Mouse (Mus musculus) heart, embryonic 12.5 days (tissue): ENCODE results near the gene Scml4. TPM values are rescaled to one million over a fixed set of nuclear protein-coding genes. Genes with fewer than 3 reads are reported as not detected.

Source experiments
- ATAC-seq: fragments of 200-750 bp; cut with Nextera tagmentation; 2 replicates; pipeline ENCODE4 v1.8.0; 2017; ENCODE audit warnings: moderate TSS enrichment, moderate library complexity; ENCODE audit not compliant: insufficient number of reproducible peaks, low FRiP score
- H3K27ac ChIP-seq: fragments of 300-500 bp; sonication (generic); 2 replicates; pipeline ENCODE4 v1.5.1; 2016; ENCODE audit warnings: mild to moderate bottlenecking, moderate library complexity; ENCODE audit not compliant: poor library complexity, severe bottlenecking
- H3K27me3 ChIP-seq: fragments of 300-500 bp; sonication (generic); replicated peaks from 2 replicates; pipeline ENCODE4 v1.6.1; 2016; ENCODE audit warnings: mild to moderate bottlenecking, moderate library complexity
- H3K36me3 ChIP-seq: fragments of 300-500 bp; sonication (generic); 2 replicates; pipeline ENCODE4 v1.6.1; 2016; ENCODE audit warnings: mild to moderate bottlenecking, moderate library complexity
- H3K4me1 ChIP-seq: fragments of 300-500 bp; sonication (generic); replicated peaks from 2 replicates; pipeline ENCODE4 v1.6.1; 2016; ENCODE audit warnings: mild to moderate bottlenecking
- H3K4me2 ChIP-seq: fragments of 300-500 bp; sonication (generic); 2 replicates; pipeline ENCODE4 v1.6.1; 2016; ENCODE audit warnings: mild to moderate bottlenecking, moderate library complexity
- H3K4me3 ChIP-seq: fragments of 300-500 bp; sonication (generic); 2 replicates; pipeline ENCODE4 v1.5.1; 2016; ENCODE audit warnings: mild to moderate bottlenecking
- H3K9ac ChIP-seq: fragments of 300-500 bp; sonication (generic); 2 replicates; pipeline ENCODE4 v1.6.1; 2016; ENCODE audit warnings: mild to moderate bottlenecking, moderate library complexity
- H3K9me3 ChIP-seq: fragments of 300-500 bp; sonication (generic); replicated peaks from 2 replicates; pipeline ENCODE4 v1.6.1; 2016; ENCODE audit warnings: mild to moderate bottlenecking, moderate library complexity
- WGBS: fragments of 180-500 bp; shearing (Covaris S2); methylation state at CpG from one replicate; pipeline ENCODE4 v1.1.7; 2016; 5-methylcytosine and 5-hydroxymethylcytosine counted together
- polyA plus RNA-seq: library from polyadenylated mRNA; unstranded; fragments of >200 nt; fragmentation: Nextera tagmentation; extraction: Ambion mirVana; gene quantifications from 2 replicates; pipeline ENCODE4 v1.2.1, GENCODE M21; 2016

Gene Scml4
- polyA plus RNA-seq, 1 experiment from 2014 or later, result 1.0 TPM

- no peak overlapping the region for H3K4me2 ChIP-seq
- H3K27ac ChIP-seq, result no peak overlapping the region
- no peak overlapping the region for H3K4me3 ChIP-seq
- no peak for ATAC-seq
- no peaks in the 10 kb centered on the region for H3K36me3 ChIP-seq
- no peaks in the 10 kb centered on the region for H3K9me3 ChIP-seq
- H3K27me3 ChIP-seq, result peaks cover 9% of the 10 kb centered on the region; the same call in 1 of the 2 replicates
- H3K9ac ChIP-seq, result no peak overlapping the region
- no peaks in the 10 kb centered on the region for H3K4me1 ChIP-seq
- whole genome bisulfite sequencing, result 10% methylated on average over 2 of the region's 2 CpGs
Measured at GRCm38 (mm10) chr10:42968332-42968731, 108.2 kb downstream of the Scml4 start.

GRCm38 (mm10) chr10:42972504-42973172, 112.5 kb downstream of the Scml4 start:
- WGBS, result 20% methylated on average over 18 of the region's 18 CpGs
- H3K4me3 ChIP-seq, result no peak overlapping the region
- no peak overlapping the region for H3K9ac ChIP-seq
- H3K36me3 ChIP-seq, result no peaks in the 10 kb centered on the region
- peaks cover 11% of the 10 kb centered on the region; the same call in 1 of the 2 replicates for H3K27me3 ChIP-seq
- peaks cover 7% of the 10 kb centered on the region; the same call in 1 of the 2 replicates for H3K4me1 ChIP-seq
- H3K9me3 ChIP-seq, result no peaks in the 10 kb centered on the region
- peak overlapping the region; percentile 49 for H3K4me2 ChIP-seq
- no peak overlapping the region for H3K27ac ChIP-seq
- peak; percentile 45; the same call in 1 of the 2 replicates for ATAC-seq

- H3K27me3 ChIP-seq, result peaks cover 16% of the 10 kb centered on the region; the same call in 1 of the 2 replicates
- no peak for ATAC-seq
- H3K4me2 ChIP-seq, result no peak overlapping the region
- 60% methylated on average over 4 of the region's 4 CpGs for WGBS
- no peak overlapping the region for H3K9ac ChIP-seq
- H3K27ac ChIP-seq, result no peak overlapping the region
- H3K4me3 ChIP-seq, result no peak overlapping the region
- H3K36me3 ChIP-seq, result no peaks in the 10 kb centered on the region
- H3K9me3 ChIP-seq, result no peaks in the 10 kb centered on the region
- H3K4me1 ChIP-seq, result peaks cover 7% of the 10 kb centered on the region; the same call in 1 of the 2 replicates
Measured at GRCm38 (mm10) chr10:42973537-42973936, 113.4 kb downstream of the Scml4 start.

GRCm38 (mm10) chr10:42976577-42976976, 116.4 kb downstream of the Scml4 start:
- H3K27ac ChIP-seq, result no peak overlapping the region
- no peaks in the 10 kb centered on the region for H3K36me3 ChIP-seq
- no peak for ATAC-seq
- H3K9me3 ChIP-seq, result no peaks in the 10 kb centered on the region
- 82% methylated on average over 6 of the region's 6 CpGs for WGBS
- H3K4me3 ChIP-seq, result no peak overlapping the region
- peaks cover 7% of the 10 kb centered on the region; the same call in 1 of the 2 replicates for H3K4me1 ChIP-seq
- no peak overlapping the region for H3K9ac ChIP-seq
- no peak overlapping the region for H3K4me2 ChIP-seq
- H3K27me3 ChIP-seq, result 0 out of 2 replicates have a peak, but pooled peaks cover 8% of the 10 kb centered on the region

GRCm38 (mm10) chr10:42978346-42978745, 118.2 kb downstream of the Scml4 start:
- Histone ChIP-seq H3K9ac (no peak overlapping the region), H3K4me2 (no peak overlapping the region), H3K4me3 (no peak overlapping the region), H3K9me3 (no peaks in the 10 kb centered on the region), H3K36me3 (no peaks in the 10 kb centered on the region), H3K27me3 (0 out of 2 replicates have a peak, but pooled peaks cover 8% of the 10 kb centered on the region), H3K27ac (no peak overlapping the region), H3K4me1 (peaks cover 7% of the 10 kb centered on the region; the same call in 1 of the 2 replicates)
- ATAC-seq, result no peak
- 71% methylated on average over 3 of the region's 3 CpGs for WGBS

DNA sequence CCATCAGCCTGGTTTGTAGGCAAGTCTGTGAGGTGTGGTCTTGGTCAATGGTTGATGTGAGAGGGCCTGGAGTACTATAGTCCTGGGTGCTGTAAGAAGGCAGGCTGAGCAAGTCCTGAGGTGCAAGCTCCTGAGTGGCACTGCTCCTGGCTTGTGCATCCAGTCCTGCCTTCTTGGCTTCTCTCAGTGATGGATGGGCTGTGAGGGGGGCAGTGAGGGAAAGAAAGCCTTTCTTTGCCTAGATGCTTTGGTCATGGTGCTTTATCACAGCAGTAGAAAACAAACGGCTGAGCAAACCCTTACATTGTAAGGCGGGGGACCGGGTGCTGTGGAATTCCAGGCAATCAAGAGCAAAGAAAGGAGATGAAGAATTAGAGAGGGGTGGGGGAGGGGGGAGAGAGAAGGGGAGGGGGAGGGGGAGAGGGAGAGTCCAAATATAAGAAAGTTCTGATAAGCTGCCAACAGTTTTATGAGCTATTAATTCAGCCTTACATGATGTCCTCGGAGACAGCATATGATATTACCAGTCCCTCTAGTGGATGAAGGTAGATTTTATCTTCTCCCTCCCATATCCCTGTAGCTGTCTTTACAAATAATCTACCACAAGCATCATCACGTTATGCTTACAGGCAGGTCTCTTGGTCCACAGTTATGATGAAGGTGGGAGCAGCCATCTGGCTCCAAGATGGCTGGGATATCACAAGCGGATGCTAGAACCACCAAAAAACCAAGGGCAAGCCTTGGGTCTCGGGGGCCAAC, 121.0 kb downstream of the Scml4 start:
- Histone ChIP-seq H3K36me3 (no peaks in the 10 kb centered on the region), H3K4me2 (no peak overlapping the region), H3K9me3 (no peaks in the 10 kb centered on the region), H3K27me3 (0 out of 2 replicates have a peak, but pooled peaks cover 8% of the 10 kb centered on the region), H3K4me3 (no peak overlapping the region), H3K27ac (no peak overlapping the region), H3K4me1 (no peaks in the 10 kb centered on the region), H3K9ac (no peak overlapping the region)
- no peak for ATAC-seq
- 67% methylated on average over 7 of the region's 7 CpGs for WGBS

- Histone ChIP-seq H3K9me3 (no peaks in the 10 kb centered on the region), H3K4me1 (no peaks in the 10 kb centered on the region), H3K9ac (no peak overlapping the region), H3K27me3 (no peaks in the 10 kb centered on the region; the same call in 1 of the 2 replicates), H3K4me3 (no peak overlapping the region), H3K36me3 (no peaks in the 10 kb centered on the region), H3K4me2 (no peak overlapping the region), H3K27ac (no peak overlapping the region)
- ATAC-seq, result no peak
- WGBS, result 57% methylated on average over 4 of the region's 4 CpGs
Measured at GRCm38 (mm10) chr10:42984886-42985285, 124.7 kb downstream of the Scml4 start.

GRCm38 (mm10) chr10:42987594-42988052, 127.5 kb downstream of the Scml4 start:
- Histone ChIP-seq H3K4me2 (no peak overlapping the region), H3K9me3 (no peaks in the 10 kb centered on the region), H3K36me3 (no peaks in the 10 kb centered on the region), H3K4me3 (no peak overlapping the region), H3K27ac (no peak overlapping the region), H3K9ac (no peak overlapping the region), H3K4me1 (no peaks in the 10 kb centered on the region), H3K27me3 (peaks cover 4% of the 10 kb centered on the region; the same call in 1 of the 2 replicates)
- WGBS, result 19% methylated on average over 6 of the region's 6 CpGs
- peak; percentile 67; the same call in 1 of the 2 replicates for ATAC-seq

DNA sequence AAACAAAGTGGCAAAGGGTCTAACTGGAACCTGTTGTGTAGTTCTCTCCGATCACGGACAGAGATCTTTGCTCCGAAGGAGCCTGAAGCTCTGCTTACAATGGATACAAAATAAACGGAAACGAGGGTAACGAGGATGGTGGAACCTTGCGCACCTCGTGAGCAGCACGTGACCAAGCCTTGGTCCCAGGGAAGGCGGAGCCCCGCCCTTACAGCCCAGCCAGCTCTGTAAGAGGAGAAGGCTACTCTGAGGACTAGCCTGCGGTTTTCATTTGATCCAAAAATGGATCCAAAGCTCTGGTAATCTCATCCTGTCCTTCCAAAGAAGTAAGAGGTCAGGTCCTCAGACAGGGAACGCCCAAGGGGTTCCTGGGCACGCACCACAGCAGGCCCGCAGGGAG, 128.5 kb downstream of the Scml4 start:
- peaks cover 9% of the 10 kb centered on the region; the same call in 1 of the 2 replicates for H3K27me3 ChIP-seq
- H3K4me2 ChIP-seq, result no peak overlapping the region
- no peaks in the 10 kb centered on the region for H3K9me3 ChIP-seq
- H3K4me1 ChIP-seq, result no peaks in the 10 kb centered on the region
- H3K4me3 ChIP-seq, result no peak overlapping the region
- WGBS, result 52% methylated on average over 15 of the region's 15 CpGs
- H3K36me3 ChIP-seq, result no peaks in the 10 kb centered on the region
- H3K9ac ChIP-seq, result no peak overlapping the region
- no peak overlapping the region for H3K27ac ChIP-seq
- no peak for ATAC-seq

DNA sequence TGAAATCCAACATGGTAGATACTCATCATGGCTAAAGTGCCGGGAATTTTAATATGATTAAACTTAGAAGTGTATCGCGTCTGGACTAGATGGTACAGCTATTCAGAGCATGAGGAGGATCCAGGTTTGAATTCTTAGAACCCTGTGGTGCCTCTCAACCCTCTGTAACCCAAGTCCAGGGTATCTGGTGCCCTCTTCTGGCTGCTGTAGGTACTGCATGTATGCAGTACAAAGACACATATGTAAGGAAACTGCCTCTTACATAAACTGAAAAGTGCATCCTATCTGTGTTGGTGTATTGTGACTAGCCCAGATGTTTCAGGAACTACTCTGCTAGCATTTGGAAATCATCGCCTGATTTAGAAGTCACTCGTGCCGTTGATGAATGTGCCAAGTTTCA, 129.7 kb downstream of the Scml4 start:
- Histone ChIP-seq H3K4me2 (no peak overlapping the region), H3K9ac (no peak overlapping the region), H3K9me3 (no peaks in the 10 kb centered on the region), H3K27me3 (peaks cover 13% of the 10 kb centered on the region; the same call in 1 of the 2 replicates), H3K4me1 (peaks cover 9% of the 10 kb centered on the region), H3K4me3 (no peak overlapping the region), H3K27ac (no peak overlapping the region), H3K36me3 (no peaks in the 10 kb centered on the region)
- WGBS, result 26% methylated on average over 6 of the region's 6 CpGs
- ATAC-seq, result no peak

GRCm38 (mm10) chr10:42991018-42991417, 130.8 kb downstream of the Scml4 start:
- Histone ChIP-seq H3K9me3 (no peaks in the 10 kb centered on the region), H3K36me3 (no peaks in the 10 kb centered on the region), H3K27me3 (peaks cover 13% of the 10 kb centered on the region; the same call in 1 of the 2 replicates), H3K27ac (no peak overlapping the region), H3K4me3 (no peak overlapping the region), H3K4me1 (peaks cover 17% of the 10 kb centered on the region), H3K9ac (no peak overlapping the region), H3K4me2 (no peak overlapping the region)
- WGBS, result 73% methylated on average over 9 of the region's 9 CpGs
- no peak for ATAC-seq
